Mouse (Mus musculus): ENCODE measurements around the gene 1110059E24Rik. TPM values are rescaled to one million over a fixed set of nuclear protein-coding genes. Genes with fewer than 3 reads are reported as not detected.
"Not testable (repeated sequence)": the region's sequence is repeated elsewhere in the genome, so short reads cannot be mapped to it uniquely, and the experiment has no call there.

Gene 1110059E24Rik
- polyA plus RNA-seq, 1 experiment from 2014 or later: 74.2 TPM

DNA sequence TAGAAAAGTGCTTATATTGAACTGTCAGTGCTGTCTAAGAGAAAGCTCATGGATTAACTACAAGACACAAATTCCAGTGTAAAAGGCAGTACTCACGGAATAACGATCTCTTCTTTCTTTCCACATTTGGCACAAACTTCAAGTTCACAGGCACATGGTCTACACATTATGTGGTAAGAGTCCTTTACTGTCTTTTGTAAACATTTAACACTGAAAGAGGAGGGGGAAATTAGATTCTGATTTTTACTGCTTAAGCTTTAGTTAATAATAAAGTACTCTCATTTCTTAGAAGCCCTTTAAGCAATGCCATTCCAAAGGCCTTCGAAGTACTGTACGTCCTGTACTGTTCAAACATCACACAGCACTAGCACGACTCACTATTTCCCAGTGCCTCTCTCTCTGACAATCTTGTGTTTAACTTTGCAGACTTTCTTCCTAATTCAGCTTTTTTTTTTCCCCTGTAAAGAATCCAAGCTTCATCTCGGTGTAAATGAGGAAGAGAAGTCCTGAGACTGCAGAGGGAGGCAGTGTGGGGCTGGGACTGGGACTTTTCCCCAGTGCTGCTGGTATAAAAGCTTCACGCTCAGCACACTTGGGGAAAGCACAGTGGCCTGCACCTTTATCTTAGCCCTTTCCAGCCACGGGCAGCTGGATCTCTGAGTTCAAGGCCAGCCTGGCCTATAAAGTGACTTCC is 54.0 kb downstream of the 1110059E24Rik start:
- Histone ChIP-seq H3K27me3 (ENCODE audit: control insufficient read depth, insufficient read depth, low read length) (no peaks in the 10 kb centered on the region), H3K9me3 (replicated peaks; ENCODE audit: control insufficient read depth, low read length) (no peaks in the 10 kb centered on the region), H3K36me3 (replicated peaks; ENCODE audit: control insufficient read depth, insufficient read depth, low read depth, low read length) (no peaks in the 10 kb centered on the region; the same call in none of the 2 replicates), H3K4me1 (ENCODE audit: control insufficient read depth, insufficient read depth, low read length) (no peaks in the 10 kb centered on the region), H3K9ac (replicated peaks; ENCODE audit: low read length) (no peak overlapping the region), H3K4me3 (ENCODE audit: low read depth, low read length) (no peak overlapping the region), H3K4me2 (ENCODE audit: low read depth, low read length) (no peak overlapping the region), H3K27ac (replicated peaks; ENCODE audit: low read depth, low read length) (no peak overlapping the region)
- DNase-seq (ENCODE audit: low spot score): no peak
- WGBS: 84% methylated on average over 8 of the region's 8 CpGs
- ATAC-seq (replicated peaks; ENCODE audit: insufficient number of reproducible peaks, low FRiP score, low TSS enrichment, low read depth): no peak

DNA sequence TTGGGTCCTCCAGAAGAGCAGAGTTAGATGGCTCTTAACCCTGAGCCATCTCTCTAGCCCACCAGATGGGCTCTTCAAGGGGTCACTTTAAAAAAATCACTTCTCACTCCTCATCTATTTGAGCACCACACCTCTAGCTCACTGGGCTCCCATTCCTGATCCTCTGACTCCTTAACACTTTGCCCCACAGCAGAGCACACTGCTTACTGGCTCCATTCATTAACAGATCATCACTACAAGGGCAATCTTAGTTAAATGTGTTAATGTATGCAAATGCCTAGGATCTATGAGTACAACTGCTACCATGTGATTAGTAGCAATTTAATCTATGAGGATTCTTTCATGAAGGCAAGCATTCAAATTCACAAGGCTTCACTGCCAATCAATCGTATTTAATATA is 58.1 kb downstream of the 1110059E24Rik start:
- H3K9me3 ChIP-seq (replicated peaks; ENCODE audit: control insufficient read depth, low read length): no peaks in the 10 kb centered on the region
- ATAC-seq (replicated peaks; ENCODE audit: insufficient number of reproducible peaks, low FRiP score, low TSS enrichment, low read depth): no peak
- WGBS: 89% methylated on average over 1 of the region's 1 CpGs
- no peak overlapping the region for H3K27ac ChIP-seq (replicated peaks; ENCODE audit: low read depth, low read length)
- H3K4me2 ChIP-seq (ENCODE audit: low read depth, low read length): no peak overlapping the region
- H3K4me1 ChIP-seq (ENCODE audit: control insufficient read depth, insufficient read depth, low read length): no peaks in the 10 kb centered on the region
- no peaks in the 10 kb centered on the region; the same call in none of the 2 replicates for H3K36me3 ChIP-seq (replicated peaks; ENCODE audit: control insufficient read depth, insufficient read depth, low read depth, low read length)
- DNase-seq (ENCODE audit: low spot score): no peak
- H3K4me3 ChIP-seq (ENCODE audit: low read depth, low read length): no peak overlapping the region
- no peak overlapping the region for H3K9ac ChIP-seq (replicated peaks; ENCODE audit: low read length)
- H3K27me3 ChIP-seq (ENCODE audit: control insufficient read depth, insufficient read depth, low read length): no peaks in the 10 kb centered on the region

DNA sequence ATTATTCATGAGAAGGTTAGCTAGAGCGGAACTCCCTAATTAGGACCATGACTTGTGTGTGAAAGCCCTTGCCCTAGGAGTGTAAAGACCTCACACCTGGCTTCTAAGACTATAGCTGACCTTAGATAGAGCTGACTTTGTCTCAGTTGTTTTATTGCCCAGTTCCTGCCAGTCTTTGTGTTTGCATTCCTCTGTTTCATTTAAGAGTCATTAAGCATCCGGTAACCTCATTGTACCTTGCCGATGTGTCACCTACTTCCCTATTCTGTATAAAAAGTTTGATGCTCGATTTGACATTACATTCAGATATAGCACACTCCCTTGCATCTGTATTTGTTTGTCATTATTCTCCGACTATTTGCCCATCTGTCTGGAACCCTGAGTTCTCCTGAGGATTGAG is 60.6 kb downstream of the 1110059E24Rik start:
- 88% methylated on average over 5 of the region's 5 CpGs for WGBS
- not testable (repeated sequence) for H3K4me3 ChIP-seq (ENCODE audit: low read depth, low read length); DNase-seq (ENCODE audit: low spot score); H3K27ac ChIP-seq (replicated peaks; ENCODE audit: low read depth, low read length); H3K9ac ChIP-seq (replicated peaks; ENCODE audit: low read length); H3K36me3 ChIP-seq (replicated peaks; ENCODE audit: control insufficient read depth, insufficient read depth, low read depth, low read length); H3K27me3 ChIP-seq (ENCODE audit: control insufficient read depth, insufficient read depth, low read length); ATAC-seq (replicated peaks; ENCODE audit: insufficient number of reproducible peaks, low FRiP score, low TSS enrichment, low read depth); H3K4me1 ChIP-seq (ENCODE audit: control insufficient read depth, insufficient read depth, low read length); H3K9me3 ChIP-seq (replicated peaks; ENCODE audit: control insufficient read depth, low read length); H3K4me2 ChIP-seq (ENCODE audit: low read depth, low read length)

DNA sequence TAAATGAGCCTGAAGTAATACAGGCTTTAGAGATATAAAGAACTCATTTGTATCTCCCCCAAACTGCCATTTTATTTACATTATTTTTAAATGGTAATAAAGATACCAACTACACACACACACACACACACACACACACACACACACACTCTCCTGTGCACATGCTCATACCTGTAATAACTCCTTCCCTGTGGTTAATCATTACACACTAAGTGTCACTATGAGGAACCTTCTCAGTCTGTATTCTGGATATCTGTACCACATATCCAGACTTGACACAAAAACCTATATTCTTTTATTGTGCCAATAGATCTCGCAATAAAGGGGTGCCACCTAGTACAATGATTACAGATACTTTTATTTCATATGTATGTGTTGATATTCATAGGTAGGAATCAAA is 62.9 kb downstream of the 1110059E24Rik start:
- DNase-seq (ENCODE audit: low spot score) (no peak), ATAC-seq (replicated peaks; ENCODE audit: insufficient number of reproducible peaks, low FRiP score, low TSS enrichment, low read depth) (no peak)
- H3K9ac ChIP-seq (replicated peaks; ENCODE audit: low read length): no peak overlapping the region
- no peaks in the 10 kb centered on the region for H3K27me3 ChIP-seq (ENCODE audit: control insufficient read depth, insufficient read depth, low read length)
- 94% methylated on average over 1 of the region's 1 CpGs for WGBS
- H3K27ac ChIP-seq (replicated peaks; ENCODE audit: low read depth, low read length): no peak overlapping the region
- H3K4me1 ChIP-seq (ENCODE audit: control insufficient read depth, insufficient read depth, low read length): no peaks in the 10 kb centered on the region
- H3K4me3 ChIP-seq (ENCODE audit: low read depth, low read length): no peak overlapping the region
- H3K36me3 ChIP-seq (replicated peaks; ENCODE audit: control insufficient read depth, insufficient read depth, low read depth, low read length): no peaks in the 10 kb centered on the region
- no peak overlapping the region for H3K4me2 ChIP-seq (ENCODE audit: low read depth, low read length)
- no peaks in the 10 kb centered on the region for H3K9me3 ChIP-seq (replicated peaks; ENCODE audit: control insufficient read depth, low read length)

DNA sequence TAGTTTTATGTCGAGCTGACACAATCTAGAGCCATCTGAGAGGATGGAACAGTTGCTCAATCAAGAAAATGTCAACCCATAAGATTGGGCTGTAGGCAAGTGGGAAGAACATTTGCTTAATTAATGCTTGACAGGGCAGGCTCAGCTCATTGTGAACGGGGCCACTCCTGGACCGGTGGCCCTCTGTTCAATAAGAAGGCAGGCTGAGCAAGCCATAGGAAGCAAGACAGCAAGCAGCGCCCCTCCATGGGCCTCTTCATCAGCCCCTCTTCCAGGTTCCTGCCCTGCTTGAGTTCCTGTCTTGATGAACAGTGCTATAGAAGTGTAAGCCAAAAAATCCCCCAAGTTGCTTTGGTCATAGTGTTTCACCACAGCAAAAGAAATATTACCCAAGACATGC is 65.2 kb downstream of the 1110059E24Rik start:
- Histone ChIP-seq H3K27me3 (ENCODE audit: control insufficient read depth, insufficient read depth, low read length) (no peaks in the 10 kb centered on the region), H3K9ac (replicated peaks; ENCODE audit: low read length) (no peak overlapping the region), H3K4me3 (ENCODE audit: low read depth, low read length) (no peak overlapping the region), H3K4me1 (ENCODE audit: control insufficient read depth, insufficient read depth, low read length) (no peaks in the 10 kb centered on the region), H3K9me3 (replicated peaks; ENCODE audit: control insufficient read depth, low read length) (no peaks in the 10 kb centered on the region), H3K36me3 (replicated peaks; ENCODE audit: control insufficient read depth, insufficient read depth, low read depth, low read length) (no peaks in the 10 kb centered on the region), H3K4me2 (ENCODE audit: low read depth, low read length) (no peak overlapping the region), H3K27ac (replicated peaks; ENCODE audit: low read depth, low read length) (no peak overlapping the region)
- ATAC-seq (replicated peaks; ENCODE audit: insufficient number of reproducible peaks, low FRiP score, low TSS enrichment, low read depth): no peak
- WGBS: 63% methylated on average over 4 of the region's 4 CpGs
- DNase-seq (ENCODE audit: low spot score): no peak

DNA sequence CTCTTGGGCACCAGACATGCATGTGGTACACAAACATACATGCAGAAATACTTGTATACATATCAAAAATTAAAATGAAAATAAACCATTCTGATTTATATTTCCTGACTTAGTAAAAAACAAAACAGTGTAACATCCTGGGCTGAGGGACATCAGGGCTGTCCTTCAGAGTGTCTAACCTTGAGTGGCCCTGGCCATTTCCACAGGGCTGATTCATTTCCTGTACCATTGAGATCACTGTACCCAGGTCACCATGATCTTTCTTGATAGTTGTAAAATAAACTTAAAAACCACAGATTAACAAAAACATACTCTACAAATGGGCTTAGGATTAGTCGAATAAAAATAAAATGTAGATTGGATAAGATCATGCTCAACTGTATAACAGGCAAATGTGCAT is 66.2 kb downstream of the 1110059E24Rik start:
- Histone ChIP-seq H3K4me1 (ENCODE audit: control insufficient read depth, insufficient read depth, low read length) (no peaks in the 10 kb centered on the region), H3K36me3 (replicated peaks; ENCODE audit: control insufficient read depth, insufficient read depth, low read depth, low read length) (no peaks in the 10 kb centered on the region), H3K27ac (replicated peaks; ENCODE audit: low read depth, low read length) (no peak overlapping the region), H3K9ac (replicated peaks; ENCODE audit: low read length) (no peak overlapping the region), H3K4me2 (ENCODE audit: low read depth, low read length) (no peak overlapping the region), H3K27me3 (ENCODE audit: control insufficient read depth, insufficient read depth, low read length) (no peaks in the 10 kb centered on the region), H3K4me3 (ENCODE audit: low read depth, low read length) (no peak overlapping the region), H3K9me3 (replicated peaks; ENCODE audit: control insufficient read depth, low read length) (no peaks in the 10 kb centered on the region)
- DNase-seq (ENCODE audit: low spot score): no peak
- ATAC-seq (replicated peaks; ENCODE audit: insufficient number of reproducible peaks, low FRiP score, low TSS enrichment, low read depth): no peak
- 96% methylated on average over 1 of the region's 1 CpGs for WGBS

DNA sequence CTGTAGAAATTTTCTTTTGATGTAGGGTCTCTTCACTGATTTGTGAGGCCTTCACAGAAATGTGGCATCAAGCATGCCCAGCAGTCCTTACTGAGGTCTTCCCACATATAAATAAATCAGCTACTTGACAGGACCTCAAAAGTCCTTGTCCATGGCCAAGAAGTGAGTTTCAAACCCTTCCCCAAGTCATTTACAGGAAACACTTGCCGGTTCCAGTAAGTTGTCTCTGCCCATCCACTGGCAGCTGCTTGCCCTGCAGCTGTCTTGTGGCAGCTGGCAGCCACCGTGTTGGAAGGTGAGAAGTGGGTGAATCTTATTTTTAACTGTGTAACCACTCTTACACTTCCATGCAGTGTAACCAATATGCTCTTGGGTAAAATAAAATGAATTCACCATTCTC is 66.9 kb downstream of the 1110059E24Rik start:
- Histone ChIP-seq H3K27me3 (ENCODE audit: control insufficient read depth, insufficient read depth, low read length) (no peaks in the 10 kb centered on the region), H3K9ac (replicated peaks; ENCODE audit: low read length) (no peak overlapping the region), H3K9me3 (replicated peaks; ENCODE audit: control insufficient read depth, low read length) (no peaks in the 10 kb centered on the region), H3K27ac (replicated peaks; ENCODE audit: low read depth, low read length) (no peak overlapping the region), H3K4me3 (ENCODE audit: low read depth, low read length) (no peak overlapping the region), H3K36me3 (replicated peaks; ENCODE audit: control insufficient read depth, insufficient read depth, low read depth, low read length) (no peaks in the 10 kb centered on the region), H3K4me2 (ENCODE audit: low read depth, low read length) (no peak overlapping the region), H3K4me1 (ENCODE audit: control insufficient read depth, insufficient read depth, low read length) (no peaks in the 10 kb centered on the region)
- 90% methylated on average over 2 of the region's 2 CpGs for WGBS
- DNase-seq (ENCODE audit: low spot score) (no peak), ATAC-seq (replicated peaks; ENCODE audit: insufficient number of reproducible peaks, low FRiP score, low TSS enrichment, low read depth) (no peak)

DNA sequence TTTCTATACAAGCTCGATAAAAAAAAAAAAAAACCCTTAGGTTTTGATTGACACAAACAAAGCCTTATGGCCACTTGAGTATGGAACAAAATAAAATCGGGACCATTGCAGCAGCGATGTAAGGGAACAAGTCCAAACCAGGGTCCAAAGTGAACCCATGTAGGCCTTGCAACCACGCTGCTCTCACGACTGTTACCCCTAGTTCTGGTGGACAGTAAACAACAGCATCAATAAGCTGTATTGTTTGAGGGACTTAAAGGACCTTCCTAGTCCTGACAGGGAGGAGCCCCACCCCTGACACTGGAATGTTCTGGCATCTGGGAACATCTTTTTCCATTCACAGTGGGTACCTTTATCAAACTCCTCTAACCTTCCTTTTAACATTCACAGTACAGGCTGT is 68.8 kb downstream of the 1110059E24Rik start:
- no peaks in the 10 kb centered on the region for H3K4me1 ChIP-seq (ENCODE audit: control insufficient read depth, insufficient read depth, low read length)

More for the DNA sequence above, 68.8 kb downstream of the 1110059E24Rik start:
- WGBS: 73% methylated on average over 5 of the region's 5 CpGs
- ATAC-seq (replicated peaks; ENCODE audit: insufficient number of reproducible peaks, low FRiP score, low TSS enrichment, low read depth) (no peak), DNase-seq (ENCODE audit: low spot score) (no peak)
- H3K9ac ChIP-seq (replicated peaks; ENCODE audit: low read length): no peak overlapping the region
- H3K4me2 ChIP-seq (ENCODE audit: low read depth, low read length): no peak overlapping the region
- no peaks in the 10 kb centered on the region for H3K36me3 ChIP-seq (replicated peaks; ENCODE audit: control insufficient read depth, insufficient read depth, low read depth, low read length)
- H3K4me3 ChIP-seq (ENCODE audit: low read depth, low read length): no peak overlapping the region
- no peaks in the 10 kb centered on the region for H3K9me3 ChIP-seq (replicated peaks; ENCODE audit: control insufficient read depth, low read length)
- H3K27ac ChIP-seq (replicated peaks; ENCODE audit: low read depth, low read length): no peak overlapping the region
- no peaks in the 10 kb centered on the region for H3K27me3 ChIP-seq (ENCODE audit: control insufficient read depth, insufficient read depth, low read length)

Measured in embryonic facial prominence, embryonic 11.5 days (tissue).